Mouse (Mus musculus) kidney, adult 2 months (tissue): ENCODE measurements at regions not wholly inside any gene's neighbourhood (a gene's known extent, or its start where the extent isn't known, plus 50 kb on each side); places are given as distances from the start of the nearest gene placed in this dataset.

Source experiments
- CTCF ChIP-seq: fragments of 200-500 bp; conservative IDR thresholded peaks from 2 replicates; pipeline ENCODE4 v1.5.1; 2011; ENCODE audit warnings: low read depth, mild to moderate bottlenecking, control low read depth, low read length, moderate library complexity, mixed read lengths; ENCODE audit not compliant: insufficient read depth, insufficient read length
- POLR2A ChIP-seq: fragments of 200-500 bp; IDR thresholded peaks from one replicate; pipeline ENCODE4 v1.6.1; 2011; ENCODE audit warnings: low read depth, low read length, control low read depth

DNA sequence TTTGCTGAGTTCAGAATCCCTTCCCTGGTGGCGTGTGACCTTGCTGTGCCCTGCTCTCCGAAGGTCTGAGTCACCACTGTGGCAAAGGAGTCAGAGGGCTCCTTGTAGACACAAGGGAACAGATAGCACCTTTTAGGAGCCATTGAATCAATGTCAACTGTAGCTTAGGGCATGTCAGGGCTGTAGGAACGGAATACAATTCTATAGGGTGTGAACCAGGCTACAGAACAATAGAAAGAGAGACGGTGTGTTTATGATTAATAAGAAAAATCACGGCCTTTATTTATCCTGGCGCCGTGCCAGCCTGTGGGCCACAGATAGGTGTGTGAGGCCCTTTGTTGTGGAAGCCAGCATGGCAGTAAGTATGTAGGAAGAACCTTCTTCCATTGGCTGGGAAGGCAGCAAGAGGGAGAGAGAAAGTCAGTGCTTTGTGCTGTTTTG lies 228.4 kb upstream of the Foxq1 start:
- TF ChIP-seq POLR2A, result no peak
- no peak for TF ChIP-seq CTCF
